In genomic region chr7:65354908-65355307, GRCm38 (mm10) we compare ENCODE assay signal across 22 mouse cellular contexts.
A peak's percentile ranks its signal among the peaks of the same experiment; 100 is the strongest.
DNase-seq lines count a peak whose midpoint lies in the region; ATAC-seq and TF ChIP-seq lines count a peak whose summit lies in the region.
"Had no signal": no experiment of that assay in that cellular context is flagged by ENCODE, and none has a peak within 500 bp of the region (broad histone marks: within the 10 kb centered on the region; RNA-seq: fewer than 3 reads in every experiment).

No protein-coding gene starts in this region.

- no peak for ATAC-seq in heart, postnatal 0 days (ENCODE audit: insufficient read depth, low read depth)
- ATAC-seq in lung, embryonic 14.5 days (ENCODE audit: insufficient read depth), result no peak
- peak; percentile 67 for ATAC-seq in common myeloid progenitor, adult 5-6 weeks (replicated peaks; ENCODE audit: low read depth, poor library complexity, severe bottlenecking)
- no peak for ATAC-seq in frontal cortex, adult (ENCODE audit: low TSS enrichment)
- ATAC-seq: forebrain, postnatal 0 days; midbrain, embryonic 13.5 days had no signal

- no peak overlapping the region for H3K9ac ChIP-seq in heart, postnatal 0 days (replicated peaks; ENCODE audit: low read depth, low read length)
- H3K9ac ChIP-seq in lung, embryonic 14.5 days, result no peak overlapping the region
- H3K9ac ChIP-seq: forebrain, postnatal 0 days; limb, embryonic 13.5 days; liver, embryonic 14.5 days; midbrain, embryonic 13.5 days; neural tube, embryonic 12.5 days had no signal

- intact Hi-C loops in gastrocnemius, adult 2 months (cut with DNase I), result loop anchor here (5.0 kb wide), 1 partner anchor 33 kb away; no protein-coding TSS in a partner anchor
- intact Hi-C loops in heart, postnatal 25 days (cut with DNase I), result loop anchor here (2.0 kb wide), 1 partner anchor 14 kb away; no protein-coding TSS in a partner anchor

- no peak for DNase-seq in gastrocnemius, adult 2 months
- DNase-seq in gastrocnemius, postnatal 10 days, result no peak
- DNase-seq in heart, postnatal 0 days (ENCODE audit: low spot score), result no peak
- no peak for DNase-seq in heart, postnatal 25 days (ENCODE audit: low spot score)
- DNase-seq in lung, embryonic 14.5 days, result no peak
- DNase-seq in lung, postnatal 10 days, result no peak
- DNase-seq: adrenal gland, postnatal 36 days; cerebellum, adult 11-12 months; cerebellum, postnatal 14 days; embryo, embryonic 11 days; forebrain, postnatal 0 days; kidney, adult 18-20 months; layer of hippocampus, postnatal 36 days; lung, postnatal 36 days; thymus, postnatal 36 days had no signal

- no peaks in the 10 kb centered on the region for H3K9me3 ChIP-seq in heart, postnatal 0 days (replicated peaks; ENCODE audit: control insufficient read depth, low read length)
- no peaks in the 10 kb centered on the region for H3K9me3 ChIP-seq in lung, embryonic 14.5 days (ENCODE audit: low read depth, low read length)
- H3K9me3 ChIP-seq: forebrain, embryonic 10.5 days; limb, embryonic 13.5 days; midbrain, embryonic 13.5 days; neural tube, embryonic 12.5 days had no signal

- peaks cover 45% of the 10 kb centered on the region for H3K4me1 ChIP-seq in heart, postnatal 0 days (ENCODE audit: control insufficient read depth, insufficient read depth)
- peaks cover 19% of the 10 kb centered on the region for H3K4me1 ChIP-seq in lung, embryonic 14.5 days (ENCODE audit: insufficient read depth)

- no peak for TF ChIP-seq CTCF in gastrocnemius, adult 2 months (IDR thresholded peaks at IDR 0.05)
- no peak for TF ChIP-seq CTCF in heart, postnatal 0 days (IDR thresholded peaks at IDR 0.05; ENCODE audit: low read depth)
- no peak for TF ChIP-seq CTCF in lung, embryonic 14.5 days (IDR thresholded peaks at IDR 0.05; ENCODE audit: low read depth)

- no peaks in the 10 kb centered on the region for H3K27me3 ChIP-seq in heart, postnatal 0 days (ENCODE audit: control insufficient read depth, insufficient read depth, low read length)
- no peaks in the 10 kb centered on the region for H3K27me3 ChIP-seq in lung, embryonic 14.5 days (ENCODE audit: insufficient read depth, low read length)
- H3K27me3 ChIP-seq: limb, embryonic 13.5 days; midbrain, embryonic 13.5 days; neural tube, embryonic 12.5 days had no signal

- WGBS in heart, postnatal 0 days, result 52% methylated on average over 2 of the region's 2 CpGs
- WGBS in lung, embryonic 14.5 days, result 44% methylated on average over 2 of the region's 2 CpGs

- peak overlapping the region; percentile 24 for H3K4me3 ChIP-seq in gastrocnemius, adult 2 months
- no peak overlapping the region for H3K4me3 ChIP-seq in heart, postnatal 0 days (ENCODE audit: low read depth, low read length)
- H3K4me3 ChIP-seq in lung, embryonic 14.5 days (ENCODE audit: low read depth, low read length), result no peak overlapping the region
- H3K4me3 ChIP-seq: forebrain, embryonic 10.5 days; limb, embryonic 13.5 days; midbrain, embryonic 13.5 days; neural tube, embryonic 12.5 days had no signal

- no peak for TF ChIP-seq EP300 in heart, postnatal 0 days (IDR thresholded peaks at IDR 0.05; ENCODE audit: low read depth)

- H3K4me2 ChIP-seq in heart, postnatal 0 days (ENCODE audit: low read depth, low read length), result peak overlapping the region; percentile 21
- H3K4me2 ChIP-seq in lung, embryonic 14.5 days, result no peak overlapping the region
- H3K4me2 ChIP-seq: limb, embryonic 13.5 days; midbrain, embryonic 13.5 days; neural tube, embryonic 12.5 days had no signal

- H3K27ac ChIP-seq in gastrocnemius, adult 2 months, result no peak overlapping the region
- peak overlapping the region; percentile 57 for H3K27ac ChIP-seq in heart, postnatal 0 days (ENCODE audit: low read depth)
- peak overlapping the region; percentile 14; the same call in 1 of the 2 replicates for H3K27ac ChIP-seq in lung, embryonic 14.5 days (ENCODE audit: low read depth)
- H3K27ac ChIP-seq: forebrain, embryonic 10.5 days; limb, embryonic 13.5 days; liver, embryonic 14.5 days; midbrain, embryonic 13.5 days; neural tube, embryonic 12.5 days had no signal

- peaks cover 5% of the 10 kb centered on the region; the same call in 1 of the 2 replicates for H3K36me3 ChIP-seq in heart, postnatal 0 days (replicated peaks; ENCODE audit: control insufficient read depth, insufficient read depth, low read length)
- H3K36me3 ChIP-seq in lung, embryonic 14.5 days (ENCODE audit: insufficient read depth), result 0 out of 2 replicates have a peak, but pooled peaks cover 7% of the 10 kb centered on the region
- H3K36me3 ChIP-seq: limb, embryonic 13.5 days; midbrain, embryonic 13.5 days; neural tube, embryonic 12.5 days had no signal
